Mouse (Mus musculus) midbrain, embryonic 11.5 days (tissue): Measurements from ENCODE around the gene Anapc2. TPM values are rescaled to one million over a fixed set of nuclear protein-coding genes. Genes with fewer than 3 reads are reported as not detected.
A peak's percentile ranks its signal among the peaks of the same experiment; 100 is the strongest.

ENCODE experiments used
- ATAC-seq: fragments of 200-750 bp; cut with Nextera tagmentation; 2 replicates; pipeline ENCODE4 v1.8.0; 2017; ENCODE audit warnings: moderate TSS enrichment, moderate library complexity; ENCODE audit not compliant: low FRiP score
- DNase-seq: peaks from one replicate; pipeline ENCODE4 v3.0.0; 2015; ENCODE audit warnings: low spot score; ENCODE audit errors: missing footprints
- H3K27ac ChIP-seq: fragments of 300-500 bp; sonication (generic); 2 replicates; pipeline ENCODE4 v1.5.1; 2014; ENCODE audit warnings: low read depth, low read length
- H3K27me3 ChIP-seq: fragments of 300-500 bp; sonication (generic); 2 replicates; pipeline ENCODE4 v1.6.1; 2014; ENCODE audit warnings: mild to moderate bottlenecking, low read length, moderate library complexity, mixed read lengths; ENCODE audit not compliant: control insufficient read depth, insufficient read depth
- H3K36me3 ChIP-seq: fragments of 300-500 bp; sonication (generic); 2 replicates; pipeline ENCODE4 v1.6.1; 2014; ENCODE audit warnings: mild to moderate bottlenecking, low read length, moderate library complexity, mixed read lengths; ENCODE audit not compliant: control insufficient read depth, insufficient read depth
- H3K4me1 ChIP-seq: fragments of 300-500 bp; sonication (generic); 2 replicates; pipeline ENCODE4 v1.6.1; 2014; ENCODE audit warnings: low read length; ENCODE audit not compliant: control insufficient read depth, insufficient read depth
- H3K4me2 ChIP-seq: fragments of 300-500 bp; sonication (generic); 2 replicates; pipeline ENCODE4 v1.6.1; 2014; ENCODE audit warnings: mild to moderate bottlenecking, moderate library complexity
- H3K4me3 ChIP-seq: fragments of 300-500 bp; sonication (generic); 2 replicates; pipeline ENCODE4 v1.5.1; 2014; ENCODE audit warnings: low read depth, low read length
- H3K9ac ChIP-seq: fragments of 300-500 bp; sonication (generic); 2 replicates; pipeline ENCODE4 v1.6.1; 2014; ENCODE audit warnings: low read length
- H3K9me3 ChIP-seq: fragments of 300-500 bp; sonication (generic); 2 replicates; pipeline ENCODE4 v1.6.1; 2016; ENCODE audit warnings: low read length; ENCODE audit not compliant: control insufficient read depth
- WGBS: fragments of 180-500 bp; shearing (Covaris S2); extraction: QIAGEN DNeasy Blood & Tissue Kit; methylation state at CpG from one replicate; pipeline ENCODE4 v1.1.7; 2014; 5-methylcytosine and 5-hydroxymethylcytosine counted together
- polyA plus RNA-seq: library from polyadenylated mRNA; unstranded; fragments of >200 nt; fragmentation: Nextera tagmentation; extraction: Ambion mirVana; gene quantifications from 2 replicates; pipeline ENCODE4 v1.2.1, GENCODE M21; 2014

Anapc2 gene
- polyA plus RNA-seq, 1 experiment from 2014 or later, result 117 TPM

GRCm38 (mm10) chr2:25318971-25319773 lies 46.9 kb downstream of the Anapc2 start, which contains the start of gene Grin1:
Grin1 (minus strand) TSS chr2:25319187.
- Histone ChIP-seq H3K27ac (no peak within 1 kb of the TSS), H3K36me3 (no peaks in the 10 kb centered on the region), H3K9me3 (no peaks in the 10 kb centered on the region), H3K27me3 (peaks cover 29% of the 10 kb centered on the region), H3K4me1 (no peaks in the 10 kb centered on the region), H3K4me3 (peak within 1 kb of the TSS; percentile 28), H3K4me2 (peak within 1 kb of the TSS; percentile 49), H3K9ac (no peak within 1 kb of the TSS)
- peak; percentile 63; the same call in 1 of the 2 replicates for ATAC-seq
- WGBS, result 10% methylated on average over 58 of the region's 58 CpGs
- peak; percentile 96 for DNase-seq

GRCm38 (mm10) chr2:25320084-25320483 lies 47.8 kb downstream of the Anapc2 start:
- Histone ChIP-seq H3K9me3 (no peaks in the 10 kb centered on the region), H3K36me3 (no peaks in the 10 kb centered on the region), H3K4me1 (no peaks in the 10 kb centered on the region), H3K4me2 (no peak overlapping the region), H3K9ac (no peak overlapping the region), H3K27me3 (peaks cover 29% of the 10 kb centered on the region), H3K4me3 (no peak overlapping the region), H3K27ac (no peak overlapping the region)
- WGBS, result 38% methylated on average over 2 of the region's 2 CpGs
- DNase-seq, result no peak
- no peak for ATAC-seq

- H3K36me3 ChIP-seq, result no peaks in the 10 kb centered on the region
- ATAC-seq (no peak), DNase-seq (no peak)
- H3K9me3 ChIP-seq, result no peaks in the 10 kb centered on the region
- H3K4me2 ChIP-seq, result no peak overlapping the region
- WGBS, result 73% methylated on average over 2 of the region's 2 CpGs
- H3K4me3 ChIP-seq, result no peak overlapping the region
- H3K4me1 ChIP-seq, result no peaks in the 10 kb centered on the region
- no peak overlapping the region for H3K27ac ChIP-seq
- H3K9ac ChIP-seq, result no peak overlapping the region
- peaks cover 1% of the 10 kb centered on the region for H3K27me3 ChIP-seq
These were observed 53.8 kb downstream of the Anapc2 start for GRCm38 (mm10) chr2:25326036-25326435.

GRCm38 (mm10) chr2:25328440-25328839 lies 56.2 kb downstream of the Anapc2 start:
- no peak overlapping the region for H3K27ac ChIP-seq
- H3K4me2 ChIP-seq, result no peak overlapping the region
- WGBS, result 36% methylated on average over 7 of the region's 7 CpGs
- DNase-seq (no peak), ATAC-seq (no peak)
- H3K4me3 ChIP-seq, result no peak overlapping the region
- no peaks in the 10 kb centered on the region for H3K36me3 ChIP-seq
- H3K9me3 ChIP-seq, result no peaks in the 10 kb centered on the region
- H3K4me1 ChIP-seq, result peaks cover 4% of the 10 kb centered on the region
- H3K27me3 ChIP-seq, result no peaks in the 10 kb centered on the region
- H3K9ac ChIP-seq, result no peak overlapping the region

- Histone ChIP-seq H3K9ac (peak overlapping the region; percentile 87), H3K36me3 (peaks cover 8% of the 10 kb centered on the region), H3K9me3 (no peaks in the 10 kb centered on the region), H3K4me1 (peaks cover 7% of the 10 kb centered on the region), H3K4me2 (peak overlapping the region; percentile 50), H3K4me3 (peak overlapping the region; percentile 90), H3K27me3 (no peaks in the 10 kb centered on the region), H3K27ac (no peak overlapping the region)
- 63% methylated on average over 9 of the region's 9 CpGs for WGBS
- ATAC-seq, result no peak
- no peak for DNase-seq
These were observed 59.2 kb downstream of the Anapc2 start for GRCm38 (mm10) chr2:25331470-25331869.

GRCm38 (mm10) chr2:25332286-25333160 lies 60.2 kb downstream of the Anapc2 start, which contains the start of gene Man1b1:
Man1b1 (plus strand) TSS chr2:25332338.
- under 1% methylated on average over 78 of the region's 78 CpGs for WGBS
- Histone ChIP-seq H3K36me3 (peaks cover 13% of the 10 kb centered on the region), H3K4me2 (peak within 1 kb of the TSS; percentile 90), H3K4me1 (peaks cover 7% of the 10 kb centered on the region), H3K9me3 (no peaks in the 10 kb centered on the region), H3K9ac (peak within 1 kb of the TSS; percentile 87), H3K27me3 (no peaks in the 10 kb centered on the region), H3K4me3 (peak within 1 kb of the TSS; percentile 90), H3K27ac (peak within 1 kb of the TSS; percentile 73)
- peak; percentile 99 for ATAC-seq
- peak; percentile 100 for DNase-seq

- Histone ChIP-seq H3K4me1 (peaks cover 7% of the 10 kb centered on the region), H3K9ac (peak overlapping the region; percentile 87), H3K9me3 (no peaks in the 10 kb centered on the region), H3K27ac (no peak overlapping the region), H3K27me3 (no peaks in the 10 kb centered on the region), H3K4me3 (peak overlapping the region; percentile 90), H3K36me3 (peaks cover 20% of the 10 kb centered on the region), H3K4me2 (peak overlapping the region; percentile 90)
- DNase-seq, result no peak
- ATAC-seq, result no peak
- WGBS, result 84% methylated on average over 2 of the region's 2 CpGs
These were observed 61.3 kb downstream of the Anapc2 start for GRCm38 (mm10) chr2:25333569-25333968.
